Mouse (Mus musculus): ENCODE measurements around the gene Klf3.

Klf3 gene

DNA sequence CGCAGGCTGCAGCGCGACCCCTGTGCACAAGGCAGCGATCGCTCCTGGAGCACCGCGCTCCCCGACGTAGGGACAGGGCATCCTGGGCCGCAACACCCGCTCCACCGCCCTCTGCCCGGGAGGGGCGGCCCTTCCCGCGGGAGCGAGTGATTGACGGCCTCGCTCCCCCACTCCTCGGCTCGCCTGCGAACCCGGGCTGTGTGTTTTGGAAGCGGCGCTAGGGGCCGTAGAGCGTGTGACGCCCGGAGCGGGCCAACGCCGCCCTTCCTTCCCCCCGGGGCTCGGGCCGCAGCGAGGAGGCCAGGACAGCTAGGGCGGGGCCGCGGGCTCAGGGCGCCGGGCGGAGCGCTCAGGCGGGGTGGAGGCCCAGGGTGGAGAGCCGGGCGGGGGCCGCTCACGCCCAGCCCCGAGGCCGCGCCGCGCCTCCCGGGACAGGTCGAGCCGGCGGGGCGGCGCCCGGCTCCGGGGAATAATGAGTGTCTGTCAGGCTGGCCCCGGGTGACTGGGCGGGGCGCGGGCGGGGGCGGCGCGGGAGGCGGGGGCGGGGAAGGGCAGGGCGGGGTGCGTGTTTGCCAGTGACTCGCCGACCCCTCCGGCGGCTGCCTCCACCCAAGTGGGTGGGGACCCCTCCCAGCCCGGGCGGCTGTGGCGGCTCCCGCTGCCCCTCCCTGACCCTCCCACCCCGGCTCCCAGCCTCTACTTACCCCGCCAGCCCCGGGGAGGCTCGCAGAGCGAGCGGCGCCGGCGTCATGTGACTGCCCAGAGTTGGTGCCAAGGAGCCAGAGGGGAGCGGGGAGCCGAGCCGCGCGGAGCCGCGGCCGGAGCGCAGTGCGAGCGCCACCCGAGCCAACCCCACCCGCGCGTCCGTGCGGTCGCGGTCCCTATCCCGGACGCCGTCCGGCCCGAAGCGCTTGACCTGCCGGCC, at the start of gene Klf3:
Klf3 (plus strand) TSS at position 594 of the 925 bp plus-strand sequence.
- DNase-seq (ENCODE audit: low spot score in 2 of 2), result peak; percentile 66 to 75

- DNase-seq (ENCODE audit: low spot score in 2 of 2), result no peak
Measured at GRCm38 (mm10) chr5:64762295-64762694, 40.9 kb upstream of the Klf3 start.

DNA sequence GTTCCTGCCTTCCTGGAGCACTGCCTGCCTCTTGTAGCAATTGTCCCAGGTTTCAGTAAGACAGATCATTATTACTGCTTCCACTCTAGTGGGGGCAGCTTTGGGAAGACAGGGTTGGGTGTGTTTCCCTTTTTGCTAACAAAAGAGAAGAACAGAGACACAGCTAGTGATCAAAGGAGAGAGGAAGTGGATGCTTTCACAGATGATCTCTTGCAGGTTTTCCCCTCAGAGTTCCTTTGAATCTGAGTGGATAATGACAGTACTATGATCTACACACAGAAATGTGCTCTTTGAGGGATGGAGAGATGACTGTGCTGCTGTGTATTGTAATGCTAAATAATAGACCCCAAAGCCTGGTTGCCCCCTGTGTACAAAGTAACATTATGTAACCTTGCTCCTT, 38.7 kb upstream of the Klf3 start:
- no peak for DNase-seq (ENCODE audit: low spot score in 2 of 2)

- DNase-seq (ENCODE audit: low spot score in 2 of 2), result no peak
Measured at GRCm38 (mm10) chr5:64765765-64766164, 37.4 kb upstream of the Klf3 start.

GRCm38 (mm10) chr5:64766626-64767025, 36.6 kb upstream of the Klf3 start:
- DNase-seq (ENCODE audit: low spot score in 2 of 2), result no peak

GRCm38 (mm10) chr5:64771619-64772018, 31.6 kb upstream of the Klf3 start:
- DNase-seq (ENCODE audit: low spot score in 2 of 2), result no peak

GRCm38 (mm10) chr5:64778211-64778610, 25.0 kb upstream of the Klf3 start:
- no peak for DNase-seq (ENCODE audit: low spot score in 2 of 2)

- no peak for DNase-seq (ENCODE audit: low spot score in 2 of 2)
Measured at GRCm38 (mm10) chr5:64779285-64779684, 23.9 kb upstream of the Klf3 start.

DNA sequence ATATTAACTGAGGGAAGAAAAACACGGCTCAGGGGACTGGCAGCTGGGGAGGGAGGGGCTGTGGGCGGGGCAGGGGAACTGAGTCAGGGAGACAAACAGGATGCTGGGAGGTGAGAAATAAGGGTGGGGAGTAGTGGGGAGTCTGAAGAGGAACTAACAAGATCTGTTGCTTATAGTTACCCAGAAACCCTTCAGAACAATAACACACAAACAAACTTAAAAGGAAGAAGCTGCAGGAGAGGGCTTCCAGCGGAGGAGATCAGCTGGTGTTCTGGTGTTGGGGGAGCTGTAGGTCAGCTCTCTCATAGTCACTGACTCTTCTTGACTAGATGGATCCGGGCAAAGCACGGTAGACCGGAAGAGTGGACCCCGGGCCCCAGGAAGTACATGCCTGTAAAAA, 22.4 kb upstream of the Klf3 start:
- no peak for DNase-seq (ENCODE audit: low spot score in 2 of 2)

DNA sequence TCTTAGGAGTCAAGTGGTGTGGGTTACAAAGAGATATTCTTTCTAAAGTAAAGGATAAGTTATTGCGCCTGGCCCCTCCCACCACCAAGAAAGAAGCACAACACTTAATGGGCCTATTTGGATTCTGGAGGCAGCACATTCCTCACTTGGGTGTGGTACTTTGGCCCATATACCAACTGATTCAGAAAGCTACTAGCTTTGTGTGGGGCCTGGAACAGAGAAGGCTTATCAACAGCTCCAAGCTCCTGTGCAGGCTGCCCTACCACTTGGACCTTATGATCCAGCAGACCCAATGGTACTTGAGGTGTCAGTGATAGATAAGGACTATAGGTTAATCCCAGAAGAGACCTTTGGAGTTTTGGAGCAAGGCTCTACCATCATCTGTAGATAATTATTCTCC, 15.0 kb upstream of the Klf3 start:
- no peak for DNase-seq (ENCODE audit: low spot score in 2 of 2)

- no peak for DNase-seq (ENCODE audit: low spot score in 2 of 2)
Measured at GRCm38 (mm10) chr5:64798209-64798608, 5.0 kb upstream of the Klf3 start.

GRCm38 (mm10) chr5:64801545-64801944, 1.6 kb upstream of the Klf3 start:
- no peak for DNase-seq (ENCODE audit: low spot score in 2 of 2)

DNA sequence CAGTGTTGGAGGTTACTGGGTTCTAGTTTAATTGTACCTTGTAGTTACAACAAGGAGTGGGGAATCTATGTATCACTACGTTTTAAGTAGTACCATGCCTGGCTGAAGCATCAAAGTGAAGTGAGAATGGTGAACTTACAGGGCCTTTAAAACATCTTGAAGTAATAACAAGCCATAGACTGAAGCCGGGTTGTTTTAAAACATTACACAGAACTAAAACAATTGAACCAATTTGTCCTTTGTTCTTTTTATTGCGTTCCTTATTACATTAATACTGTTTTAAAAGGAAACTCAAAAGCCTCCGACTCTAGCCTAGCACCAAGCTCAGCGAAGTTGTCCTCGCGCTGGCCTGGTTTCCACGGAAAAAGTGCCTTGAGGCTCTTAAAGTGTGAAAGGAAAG, 1.0 kb upstream of the Klf3 start:
- DNase-seq (ENCODE audit: low spot score in 2 of 2), result no peak

DNA sequence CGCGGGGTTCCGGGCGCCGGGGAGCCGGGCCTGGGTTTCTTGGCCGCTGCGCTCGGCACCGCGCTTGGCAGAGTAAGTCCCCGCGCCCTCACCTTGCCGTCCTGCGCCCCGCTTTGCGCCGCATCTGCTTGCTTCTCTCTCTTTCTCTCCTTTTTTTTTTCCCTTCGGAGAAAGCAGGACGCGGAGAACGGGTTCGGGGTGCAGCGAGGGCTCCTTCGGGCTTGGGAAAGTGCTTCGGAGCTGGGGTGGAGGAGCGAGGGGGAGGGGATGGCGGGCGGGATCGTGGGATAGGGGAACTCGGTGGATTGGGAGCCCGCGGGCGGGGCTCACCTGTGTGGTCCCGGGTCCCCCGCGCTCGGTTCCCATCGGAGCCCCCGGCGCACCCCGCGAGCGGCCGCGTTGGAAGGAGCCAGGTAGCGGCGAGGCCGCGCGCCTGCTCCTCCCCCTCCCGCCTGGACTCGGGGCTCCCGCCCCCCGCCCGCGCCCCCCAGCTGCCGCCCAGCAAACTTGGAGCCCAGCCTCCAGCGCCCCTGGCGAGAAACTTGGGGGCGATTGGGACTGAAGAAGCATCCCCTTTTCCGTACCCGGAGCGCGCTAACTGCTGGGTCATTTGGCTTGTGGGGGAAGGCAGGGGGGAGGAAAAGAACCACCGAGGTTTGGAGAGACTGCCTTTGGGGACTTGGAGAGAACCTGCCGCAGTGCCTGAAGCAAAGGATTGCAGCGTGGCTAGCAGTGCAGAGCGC, 703 bp downstream of the Klf3 start:
- DNase-seq (ENCODE audit: low spot score in 2 of 2), result peak; percentile 29 to 39

GRCm38 (mm10) chr5:64805131-64805872, 2.1 kb downstream of the Klf3 start:
- no peak for DNase-seq (ENCODE audit: low spot score in 2 of 2)

- peak; percentile 36 to 39 for DNase-seq (ENCODE audit: low spot score in 2 of 2)
Measured at GRCm38 (mm10) chr5:64805873-64806505, 2.8 kb downstream of the Klf3 start.

- DNase-seq (ENCODE audit: low spot score in 2 of 2), result no peak
Measured at GRCm38 (mm10) chr5:64806600-64806999, 3.4 kb downstream of the Klf3 start.

DNA sequence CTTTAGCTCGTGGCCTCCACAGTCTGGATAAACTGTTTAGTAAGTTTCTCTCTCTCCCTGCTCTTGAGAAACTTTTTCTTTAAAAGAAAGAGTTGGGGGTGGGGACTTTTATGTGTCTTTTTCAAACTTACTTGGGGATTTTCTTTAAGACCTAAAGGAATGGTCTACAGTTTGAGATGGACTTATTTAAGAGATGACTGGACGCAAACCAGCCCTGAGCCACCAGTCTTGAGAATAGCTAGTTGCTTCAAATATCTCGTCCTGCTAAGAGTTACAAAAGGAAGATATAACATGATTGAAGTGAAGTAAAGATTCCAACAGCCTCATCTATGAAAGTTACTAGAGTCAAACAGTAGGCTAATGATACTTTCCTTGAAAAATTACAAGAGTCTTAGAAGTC, 4.0 kb downstream of the Klf3 start:
- no peak for DNase-seq (ENCODE audit: low spot score in 2 of 2)

DNA sequence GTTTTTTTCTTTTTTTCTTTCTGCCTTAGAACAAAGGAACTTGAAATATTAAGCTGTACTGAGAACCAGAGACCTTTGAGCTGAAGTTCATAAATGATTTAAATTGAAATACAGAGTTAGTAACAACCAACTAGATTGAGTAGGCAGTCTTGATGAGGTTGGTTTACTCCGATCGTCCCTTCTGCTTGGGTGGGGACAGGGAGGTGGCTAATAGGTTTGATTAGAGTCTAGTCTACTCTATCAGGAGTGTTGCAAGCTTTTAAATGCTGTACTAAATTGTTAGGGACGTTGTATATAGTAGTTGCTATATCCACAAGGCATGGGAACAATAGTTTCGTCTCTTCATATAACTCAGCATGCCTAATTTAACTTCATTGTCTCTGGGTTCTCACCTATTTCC, 4.4 kb downstream of the Klf3 start:
- no peak for DNase-seq (ENCODE audit: low spot score in 2 of 2)

- peak in 1 of 2 experiments; percentile 15 for DNase-seq (ENCODE audit: low spot score in 2 of 2)
Measured at GRCm38 (mm10) chr5:64808106-64809010, 5.2 kb downstream of the Klf3 start.

DNA sequence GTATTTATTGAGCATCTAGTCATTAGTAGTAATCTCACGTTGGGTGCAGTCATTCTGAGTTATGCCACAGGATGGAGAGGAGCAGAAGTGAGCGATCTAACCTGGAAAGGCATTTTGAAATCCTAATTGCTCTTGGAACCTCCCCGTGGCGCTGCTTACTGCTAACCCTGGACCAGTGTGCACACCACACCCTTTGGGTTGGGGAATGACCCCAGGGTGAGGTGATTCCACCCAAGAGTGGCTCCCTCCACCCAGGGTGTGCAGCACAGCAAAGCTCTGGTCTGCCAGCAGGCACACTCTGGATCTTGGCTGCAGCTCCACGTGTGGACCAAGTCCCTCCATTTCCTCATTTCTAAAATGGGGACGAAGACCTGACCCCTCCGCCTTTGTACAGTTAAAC, 6.1 kb downstream of the Klf3 start:
- no peak for DNase-seq (ENCODE audit: low spot score in 2 of 2)
